Mouse (Mus musculus): Measurements from ENCODE around the gene Tbc1d7. TPM values are rescaled to one million over a fixed set of nuclear protein-coding genes. Genes with fewer than 3 reads are reported as not detected.

Tbc1d7 gene
- polyA plus RNA-seq, 1 experiment from 2014 or later, result 85.7 TPM

- WGBS, result 87% methylated on average over 12 of the region's 12 CpGs
- Histone ChIP-seq H3K36me3 (no peaks in the 10 kb centered on the region), H3K27ac (peak overlapping the region; percentile 30; the same call in 1 of the 2 replicates), H3K4me1 (replicated peaks) (peaks cover 22% of the 10 kb centered on the region; the same call in 1 of the 2 replicates), H3K4me3 (no peak overlapping the region), H3K4me2 (no peak overlapping the region), H3K9me3 (no peaks in the 10 kb centered on the region), H3K9ac (no peak overlapping the region), H3K27me3 (no peaks in the 10 kb centered on the region)
- ATAC-seq (ENCODE audit: low FRiP score), result no peak
Observed at GRCm38 (mm10) chr13:43206118-43206683, 34.9 kb upstream of the Tbc1d7 start.

- no peaks in the 10 kb centered on the region for H3K27me3 ChIP-seq
- peaks cover 12% of the 10 kb centered on the region; the same call in 1 of the 2 replicates for H3K4me1 ChIP-seq (replicated peaks)
- no peak for ATAC-seq (ENCODE audit: low FRiP score)
- H3K4me2 ChIP-seq, result no peak overlapping the region
- H3K9me3 ChIP-seq, result no peaks in the 10 kb centered on the region
- WGBS, result 67% methylated on average over 5 of the region's 5 CpGs
- no peak overlapping the region for H3K9ac ChIP-seq
- no peak overlapping the region for H3K4me3 ChIP-seq
- no peak overlapping the region for H3K27ac ChIP-seq
- peaks cover 9% of the 10 kb centered on the region for H3K36me3 ChIP-seq
Observed at GRCm38 (mm10) chr13:43203641-43204040, 32.3 kb upstream of the Tbc1d7 start.

GRCm38 (mm10) chr13:43203234-43203633 lies 31.9 kb upstream of the Tbc1d7 start:
- WGBS, result 88% methylated on average over 7 of the region's 7 CpGs
- no peak overlapping the region for H3K4me2 ChIP-seq
- peaks cover 9% of the 10 kb centered on the region for H3K36me3 ChIP-seq
- H3K27ac ChIP-seq, result no peak overlapping the region
- H3K4me3 ChIP-seq, result no peak overlapping the region
- no peak for ATAC-seq (ENCODE audit: low FRiP score)
- H3K9me3 ChIP-seq, result no peaks in the 10 kb centered on the region
- H3K27me3 ChIP-seq, result no peaks in the 10 kb centered on the region
- no peak overlapping the region for H3K9ac ChIP-seq
- peaks cover 12% of the 10 kb centered on the region; the same call in 1 of the 2 replicates for H3K4me1 ChIP-seq (replicated peaks)

- peaks cover 9% of the 10 kb centered on the region for H3K36me3 ChIP-seq
- ATAC-seq (ENCODE audit: low FRiP score), result no peak
- H3K4me1 ChIP-seq (replicated peaks), result peaks cover 12% of the 10 kb centered on the region; the same call in 1 of the 2 replicates
- no peaks in the 10 kb centered on the region for H3K9me3 ChIP-seq
- no peak overlapping the region for H3K4me2 ChIP-seq
- no peak overlapping the region for H3K27ac ChIP-seq
- H3K9ac ChIP-seq, result no peak overlapping the region
- H3K27me3 ChIP-seq, result no peaks in the 10 kb centered on the region
- H3K4me3 ChIP-seq, result no peak overlapping the region
- WGBS, result 88% methylated on average over 10 of the region's 10 CpGs
Observed at GRCm38 (mm10) chr13:43202351-43202750, 31.1 kb upstream of the Tbc1d7 start.

GRCm38 (mm10) chr13:43201033-43201432 lies 29.7 kb upstream of the Tbc1d7 start:
- Histone ChIP-seq H3K27me3 (no peaks in the 10 kb centered on the region), H3K4me2 (no peak overlapping the region), H3K27ac (no peak overlapping the region), H3K9me3 (no peaks in the 10 kb centered on the region), H3K4me3 (no peak overlapping the region), H3K36me3 (peaks cover 9% of the 10 kb centered on the region), H3K4me1 (replicated peaks) (peaks cover 7% of the 10 kb centered on the region; the same call in 1 of the 2 replicates), H3K9ac (no peak overlapping the region)
- WGBS, result 41% methylated on average over 22 of the region's 22 CpGs
- 0 out of 2 replicates have a peak, but pooled peaks have one; percentile 24 for ATAC-seq (ENCODE audit: low FRiP score)

- H3K27ac ChIP-seq, result no peak overlapping the region
- H3K4me2 ChIP-seq, result no peak overlapping the region
- H3K4me3 ChIP-seq, result no peak overlapping the region
- no peaks in the 10 kb centered on the region for H3K27me3 ChIP-seq
- ATAC-seq (ENCODE audit: low FRiP score), result 0 out of 2 replicates have a peak, but pooled peaks have one; percentile 36
- H3K4me1 ChIP-seq (replicated peaks), result peaks cover 1% of the 10 kb centered on the region; the same call in 1 of the 2 replicates
- no peak overlapping the region for H3K9ac ChIP-seq
- H3K9me3 ChIP-seq, result no peaks in the 10 kb centered on the region
- H3K36me3 ChIP-seq, result peaks cover 9% of the 10 kb centered on the region
- 69% methylated on average over 22 of the region's 22 CpGs for WGBS
Observed at GRCm38 (mm10) chr13:43200473-43200872, 29.2 kb upstream of the Tbc1d7 start.

- H3K27ac ChIP-seq, result no peak overlapping the region
- ATAC-seq (ENCODE audit: low FRiP score), result no peak
- H3K4me3 ChIP-seq, result no peak overlapping the region
- no peaks in the 10 kb centered on the region for H3K4me1 ChIP-seq (replicated peaks)
- H3K27me3 ChIP-seq, result no peaks in the 10 kb centered on the region
- no peaks in the 10 kb centered on the region for H3K9me3 ChIP-seq
- no peak overlapping the region for H3K9ac ChIP-seq
- peaks cover 9% of the 10 kb centered on the region for H3K36me3 ChIP-seq
- WGBS, result 74% methylated on average over 5 of the region's 5 CpGs
- H3K4me2 ChIP-seq, result no peak overlapping the region
Observed at GRCm38 (mm10) chr13:43199749-43200148, 28.4 kb upstream of the Tbc1d7 start.

- WGBS, result 86% methylated on average over 7 of the region's 7 CpGs
Observed at GRCm38 (mm10) chr13:43199282-43199681, 28.0 kb upstream of the Tbc1d7 start.

GRCm38 (mm10) chr13:43197187-43197586 lies 25.9 kb upstream of the Tbc1d7 start:
- Histone ChIP-seq H3K4me3 (no peak overlapping the region), H3K9ac (no peak overlapping the region), H3K36me3 (peaks cover 9% of the 10 kb centered on the region), H3K4me1 (replicated peaks) (no peaks in the 10 kb centered on the region), H3K27ac (no peak overlapping the region), H3K9me3 (no peaks in the 10 kb centered on the region), H3K27me3 (no peaks in the 10 kb centered on the region), H3K4me2 (no peak overlapping the region)
- 63% methylated on average over 6 of the region's 6 CpGs for WGBS
- no peak for ATAC-seq (ENCODE audit: low FRiP score)

More at GRCm38 (mm10) chr13:43199282-43199681, 28.0 kb upstream of the Tbc1d7 start:
- Histone ChIP-seq H3K4me1 (replicated peaks) (no peaks in the 10 kb centered on the region), H3K4me3 (no peak overlapping the region), H3K36me3 (peaks cover 9% of the 10 kb centered on the region), H3K27ac (no peak overlapping the region), H3K9ac (no peak overlapping the region), H3K9me3 (no peaks in the 10 kb centered on the region), H3K4me2 (no peak overlapping the region), H3K27me3 (no peaks in the 10 kb centered on the region)
- ATAC-seq (ENCODE audit: low FRiP score), result no peak

GRCm38 (mm10) chr13:43196000-43196399 lies 24.7 kb upstream of the Tbc1d7 start:
- H3K4me2 ChIP-seq, result no peak overlapping the region
- 83% methylated on average over 7 of the region's 7 CpGs for WGBS
- no peak overlapping the region; the same call in 1 of the 2 replicates for H3K27ac ChIP-seq
- peaks cover 9% of the 10 kb centered on the region for H3K36me3 ChIP-seq
- H3K4me1 ChIP-seq (replicated peaks), result peaks cover 6% of the 10 kb centered on the region
- H3K27me3 ChIP-seq, result 0 out of 2 replicates have a peak, but pooled peaks cover 3% of the 10 kb centered on the region
- ATAC-seq (ENCODE audit: low FRiP score), result no peak
- H3K4me3 ChIP-seq, result no peak overlapping the region
- no peaks in the 10 kb centered on the region for H3K9me3 ChIP-seq
- no peak overlapping the region for H3K9ac ChIP-seq

GRCm38 (mm10) chr13:43193932-43194331 lies 22.6 kb upstream of the Tbc1d7 start:
- no peak overlapping the region for H3K9ac ChIP-seq
- ATAC-seq (ENCODE audit: low FRiP score), result no peak
- H3K4me1 ChIP-seq (replicated peaks), result peaks cover 6% of the 10 kb centered on the region
- no peaks in the 10 kb centered on the region for H3K36me3 ChIP-seq
- 0 out of 2 replicates have a peak, but pooled peaks cover 4% of the 10 kb centered on the region for H3K27me3 ChIP-seq
- H3K9me3 ChIP-seq, result no peaks in the 10 kb centered on the region
- H3K27ac ChIP-seq, result no peak overlapping the region
- 94% methylated on average over 8 of the region's 8 CpGs for WGBS
- no peak overlapping the region for H3K4me3 ChIP-seq
- H3K4me2 ChIP-seq, result no peak overlapping the region

GRCm38 (mm10) chr13:43193266-43193665 lies 22.0 kb upstream of the Tbc1d7 start:
- 76% methylated on average over 7 of the region's 7 CpGs for WGBS
- H3K27ac ChIP-seq, result no peak overlapping the region

GRCm38 (mm10) chr13:43191741-43192192 lies 20.5 kb upstream of the Tbc1d7 start:
- H3K4me1 ChIP-seq (replicated peaks), result peaks cover 6% of the 10 kb centered on the region
- 12% methylated on average over 14 of the region's 14 CpGs for WGBS
- H3K9me3 ChIP-seq, result no peaks in the 10 kb centered on the region
- 0 out of 2 replicates have a peak overlapping the region, but pooled peaks have one; percentile 19 for H3K9ac ChIP-seq
- H3K27me3 ChIP-seq, result 0 out of 2 replicates have a peak, but pooled peaks cover 4% of the 10 kb centered on the region
- peak overlapping the region; percentile 37 for H3K4me2 ChIP-seq
- H3K4me3 ChIP-seq, result no peak overlapping the region
- no peak overlapping the region for H3K27ac ChIP-seq
- H3K36me3 ChIP-seq, result no peaks in the 10 kb centered on the region
- no peak for ATAC-seq (ENCODE audit: low FRiP score)

More at GRCm38 (mm10) chr13:43193266-43193665, 22.0 kb upstream of the Tbc1d7 start:
- Histone ChIP-seq H3K27me3 (0 out of 2 replicates have a peak, but pooled peaks cover 4% of the 10 kb centered on the region), H3K9ac (no peak overlapping the region), H3K4me1 (replicated peaks) (peaks cover 6% of the 10 kb centered on the region), H3K4me3 (no peak overlapping the region), H3K4me2 (no peak overlapping the region), H3K36me3 (no peaks in the 10 kb centered on the region), H3K9me3 (no peaks in the 10 kb centered on the region)
- ATAC-seq (ENCODE audit: low FRiP score), result no peak
